11 mouse cellular contexts compared by ENCODE assay signal in the genomic region with DNA sequence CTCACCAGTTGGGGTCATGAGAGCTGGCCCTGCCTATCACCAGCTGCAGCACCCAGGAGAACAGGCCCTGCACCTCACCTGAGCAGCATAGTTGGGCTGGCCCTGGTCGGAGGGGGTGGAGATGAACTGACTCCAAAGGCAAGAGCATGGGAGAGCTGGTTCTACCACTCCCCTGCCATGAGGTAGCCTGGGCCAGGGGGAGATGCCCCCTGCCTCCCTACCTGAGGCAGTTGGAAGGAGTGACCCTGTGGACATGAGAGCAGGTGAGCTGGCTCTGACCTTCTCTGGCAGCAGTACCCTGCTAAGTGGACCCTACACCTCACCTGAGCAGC. TPM values are rescaled to one million over a fixed set of nuclear protein-coding genes. Genes with fewer than 3 reads are reported as not detected.
A peak's percentile ranks its signal among the peaks of the same experiment; 100 is the strongest.
DNase-seq lines count a peak whose midpoint lies in the region; ATAC-seq and TF ChIP-seq lines count a peak whose summit lies in the region.
"Had no signal": no experiment of that assay in that cellular context is flagged by ENCODE, and none has a peak within 500 bp of the region (broad histone marks: within the 10 kb centered on the region; RNA-seq: fewer than 3 reads in every experiment).

No protein-coding gene starts in this region.

- no peak overlapping the region for H3K4me3 ChIP-seq in embryonic facial prominence, embryonic 11.5 days (ENCODE audit: low read depth, low read length)
- no peak overlapping the region for H3K4me3 ChIP-seq in embryonic facial prominence, embryonic 10.5 days
- no peak overlapping the region for H3K4me3 ChIP-seq in kidney, postnatal 0 days (replicated peaks; ENCODE audit: low read depth, low read length)
- no peak overlapping the region for H3K4me3 ChIP-seq in embryonic facial prominence, embryonic 15.5 days (replicated peaks)
- no peak overlapping the region for H3K4me3 ChIP-seq in midbrain, embryonic 15.5 days
- H3K4me3 ChIP-seq: heart, adult 2 months; neural tube, embryonic 13.5 days had no signal

- H3K27ac ChIP-seq in embryonic facial prominence, embryonic 11.5 days (replicated peaks; ENCODE audit: low read depth, low read length): no peak overlapping the region
- H3K27ac ChIP-seq in embryonic facial prominence, embryonic 10.5 days (replicated peaks): no peak overlapping the region
- H3K27ac ChIP-seq in kidney, postnatal 0 days: no peak overlapping the region
- H3K27ac ChIP-seq in embryonic facial prominence, embryonic 15.5 days (replicated peaks): no peak overlapping the region
- H3K27ac ChIP-seq in midbrain, embryonic 15.5 days: no peak overlapping the region
- H3K27ac ChIP-seq: heart, adult 2 months; neural tube, embryonic 13.5 days had no signal

- no peak overlapping the region for H3K9ac ChIP-seq in embryonic facial prominence, embryonic 11.5 days (replicated peaks; ENCODE audit: low read length)
- H3K9ac ChIP-seq in kidney, postnatal 0 days (ENCODE audit: low read depth, low read length): no peak overlapping the region
- H3K9ac ChIP-seq in embryonic facial prominence, embryonic 15.5 days: no peak overlapping the region
- no peak overlapping the region for H3K9ac ChIP-seq in midbrain, embryonic 15.5 days
- H3K9ac ChIP-seq: neural tube, embryonic 13.5 days had no signal

- H3K9me3 ChIP-seq in embryonic facial prominence, embryonic 11.5 days (replicated peaks; ENCODE audit: control insufficient read depth, low read length): no peaks in the 10 kb centered on the region
- H3K9me3 ChIP-seq in embryonic facial prominence, embryonic 10.5 days: no peaks in the 10 kb centered on the region
- H3K9me3 ChIP-seq in kidney, postnatal 0 days (replicated peaks; ENCODE audit: low read length): no peaks in the 10 kb centered on the region
- no peaks in the 10 kb centered on the region for H3K9me3 ChIP-seq in embryonic facial prominence, embryonic 15.5 days (replicated peaks)
- no peaks in the 10 kb centered on the region for H3K9me3 ChIP-seq in midbrain, embryonic 15.5 days
- H3K9me3 ChIP-seq: neural tube, embryonic 13.5 days had no signal

- H3K4me1 ChIP-seq in embryonic facial prominence, embryonic 11.5 days (ENCODE audit: control insufficient read depth, insufficient read depth, low read length): no peaks in the 10 kb centered on the region
- H3K4me1 ChIP-seq in embryonic facial prominence, embryonic 10.5 days: no peaks in the 10 kb centered on the region
- no peaks in the 10 kb centered on the region for H3K4me1 ChIP-seq in kidney, postnatal 0 days (replicated peaks; ENCODE audit: insufficient read depth, low read length)
- H3K4me1 ChIP-seq in embryonic facial prominence, embryonic 15.5 days: no peaks in the 10 kb centered on the region
- no peaks in the 10 kb centered on the region for H3K4me1 ChIP-seq in midbrain, embryonic 15.5 days
- H3K4me1 ChIP-seq: neural tube, embryonic 13.5 days had no signal

- ATAC-seq in embryonic facial prominence, embryonic 11.5 days (replicated peaks; ENCODE audit: insufficient number of reproducible peaks, low FRiP score, low TSS enrichment, low read depth): 0 out of 2 replicates have a peak, but pooled peaks have one; percentile 21
- peak; percentile 25; the same call in 1 of the 2 replicates for ATAC-seq in kidney, postnatal 0 days (replicated peaks; ENCODE audit: low FRiP score, low read depth)
- peak; percentile 47; the same call in 1 of the 2 replicates for ATAC-seq in embryonic facial prominence, embryonic 15.5 days (ENCODE audit: insufficient number of reproducible peaks, low FRiP score, low TSS enrichment, low read depth)
- peak; percentile 45; the same call in 1 of the 2 replicates for ATAC-seq in midbrain, embryonic 15.5 days (replicated peaks)

- 94% methylated on average over 1 of the region's 1 CpGs for WGBS in embryonic facial prominence, embryonic 11.5 days
- 86% methylated on average over 1 of the region's 1 CpGs for WGBS in embryonic facial prominence, embryonic 10.5 days
- 89% methylated on average over 1 of the region's 1 CpGs for WGBS in kidney, postnatal 0 days
- WGBS in embryonic facial prominence, embryonic 15.5 days: 92% methylated on average over 1 of the region's 1 CpGs
- 100% methylated on average over 1 of the region's 1 CpGs for WGBS in midbrain, embryonic 15.5 days

- no peaks in the 10 kb centered on the region for H3K36me3 ChIP-seq in embryonic facial prominence, embryonic 11.5 days (replicated peaks; ENCODE audit: control insufficient read depth, insufficient read depth, low read depth, low read length)
- peaks cover 9% of the 10 kb centered on the region; the same call in 1 of the 2 replicates for H3K36me3 ChIP-seq in embryonic facial prominence, embryonic 10.5 days (replicated peaks)
- H3K36me3 ChIP-seq in kidney, postnatal 0 days (ENCODE audit: insufficient read depth, low read length): no peaks in the 10 kb centered on the region
- no peaks in the 10 kb centered on the region for H3K36me3 ChIP-seq in embryonic facial prominence, embryonic 15.5 days
- no peaks in the 10 kb centered on the region for H3K36me3 ChIP-seq in midbrain, embryonic 15.5 days (replicated peaks)

- H3K4me2 ChIP-seq in embryonic facial prominence, embryonic 11.5 days (ENCODE audit: low read depth, low read length): no peak overlapping the region
- H3K4me2 ChIP-seq in kidney, postnatal 0 days (ENCODE audit: low read length): no peak overlapping the region
- H3K4me2 ChIP-seq in embryonic facial prominence, embryonic 15.5 days (replicated peaks): no peak overlapping the region
- H3K4me2 ChIP-seq in midbrain, embryonic 15.5 days: no peak overlapping the region
- H3K4me2 ChIP-seq: neural tube, embryonic 13.5 days had no signal

- no peak for DNase-seq in embryonic facial prominence, embryonic 11.5 days (ENCODE audit: low spot score)
- no peak for DNase-seq in embryonic facial prominence, embryonic 10.5 days (ENCODE audit: low spot score)
- no peak for DNase-seq in kidney, postnatal 0 days (ENCODE audit: low spot score)
- DNase-seq in kidney, adult 8-10 months: no peak
- DNase-seq in adipocyte (ENCODE audit: low spot score): no peak
- DNase-seq in thymus, postnatal 25 days: no peak
- DNase-seq: heart, adult 2 months; kidney, postnatal 10 days had no signal

- no peak for TF ChIP-seq CTCF in kidney, postnatal 0 days (IDR thresholded peaks at IDR 0.05; ENCODE audit: low read depth)

- H3K27me3 ChIP-seq in embryonic facial prominence, embryonic 11.5 days (ENCODE audit: control insufficient read depth, insufficient read depth, low read length): no peaks in the 10 kb centered on the region
- no peaks in the 10 kb centered on the region for H3K27me3 ChIP-seq in embryonic facial prominence, embryonic 10.5 days (replicated peaks; ENCODE audit: low read depth, poor library complexity, severe bottlenecking)
- no peaks in the 10 kb centered on the region for H3K27me3 ChIP-seq in kidney, postnatal 0 days (ENCODE audit: insufficient read depth, low read length)
- no peaks in the 10 kb centered on the region for H3K27me3 ChIP-seq in embryonic facial prominence, embryonic 15.5 days
- H3K27me3 ChIP-seq in midbrain, embryonic 15.5 days (replicated peaks): no peaks in the 10 kb centered on the region
- H3K27me3 ChIP-seq: neural tube, embryonic 13.5 days had no signal

RNA-seq across cellular contexts. Expression of a gene that starts 19.8 kb away (rescaled TPM):
- 54.3 and 54.9 TPM in 2 replicates for polyA plus RNA-seq in embryonic facial prominence, embryonic 11.5 days (2014; fragmentation: Nextera tagmentation; extraction: Ambion mirVana)
- 46.0 and 51.3 TPM in 2 replicates for polyA plus RNA-seq in embryonic facial prominence, embryonic 10.5 days (2016; fragmentation: Nextera tagmentation; extraction: Ambion mirVana)
- polyA plus RNA-seq in kidney, postnatal 0 days (2015; fragmentation: Nextera tagmentation; extraction: Ambion mirVana): 70.1 and 71.3 TPM in 2 replicates
- polyA plus RNA-seq in embryonic facial prominence, embryonic 15.5 days (2015; fragmentation: Nextera tagmentation; extraction: Ambion mirVana): 74.2 and 78.9 TPM in 2 replicates
- polyA plus RNA-seq in midbrain, embryonic 15.5 days (2015; fragmentation: Nextera tagmentation; extraction: Ambion mirVana): 120 and 127 TPM in 2 replicates

RNA-seq across cellular contexts. Expression of a gene that starts 20.5 kb away (rescaled TPM):
- polyA plus RNA-seq in embryonic facial prominence, embryonic 11.5 days (2014; fragmentation: Nextera tagmentation; extraction: Ambion mirVana): 84.5 and 87.7 TPM in 2 replicates
- 74.1 and 76.0 TPM in 2 replicates for polyA plus RNA-seq in embryonic facial prominence, embryonic 10.5 days (2016; fragmentation: Nextera tagmentation; extraction: Ambion mirVana)
- polyA plus RNA-seq in kidney, postnatal 0 days (2015; fragmentation: Nextera tagmentation; extraction: Ambion mirVana): 26.4 and 30.3 TPM in 2 replicates
- 26.4 and 28.0 TPM in 2 replicates for polyA plus RNA-seq in embryonic facial prominence, embryonic 15.5 days (2015; fragmentation: Nextera tagmentation; extraction: Ambion mirVana)
- 15.0 TPM in 2 replicates for polyA plus RNA-seq in midbrain, embryonic 15.5 days (2015; fragmentation: Nextera tagmentation; extraction: Ambion mirVana)
